Mouse (Mus musculus) liver, postnatal 0 days (tissue): Measurements from ENCODE around the gene Eif2d.

Experiments used
- CTCF ChIP-seq: sonication (generic); IDR thresholded peaks from 2 replicates; pipeline ENCODE4 v1.5.1; 2016; ENCODE audit warnings: antibody characterized with exemption, low read depth
- EP300 ChIP-seq: IDR thresholded peaks from 2 replicates; pipeline ENCODE4 v1.6.1; 2016; ENCODE audit warnings: antibody characterized with exemption, low read depth, mild to moderate bottlenecking

GRCm38 (mm10) chr1:131139102-131140095 is 13.6 kb upstream of the Eif2d start:
- no peak for TF ChIP-seq CTCF
- TF ChIP-seq EP300, result no peak; the same call in 1 of the 2 replicates
